Mouse (Mus musculus) liver, postnatal 0 days (tissue): ENCODE results near the gene Qrich2. TPM values are rescaled to one million over a fixed set of nuclear protein-coding genes. Genes with fewer than 3 reads are reported as not detected.
A peak's percentile ranks its signal among the peaks of the same experiment; 100 is the strongest.
"Not testable (repeated sequence)": the region's sequence is repeated elsewhere in the genome, so short reads cannot be mapped to it uniquely, and the experiment has no call there.

Experiments
- ATAC-seq: fragments of 200-750 bp; cut with Nextera tagmentation; 2 replicates; pipeline ENCODE4 v1.8.0; 2017; ENCODE audit warnings: mild to moderate bottlenecking, moderate library complexity
- DNase-seq: peaks from one replicate; pipeline ENCODE4 v3.0.0-alpha.2; 2016
- H3K27ac ChIP-seq: fragments of 300-500 bp; sonication (generic); 2 replicates; pipeline ENCODE4 v1.5.1; 2014; ENCODE audit warnings: antibody characterized with exemption, moderate library complexity, mild to moderate bottlenecking, low read depth
- H3K27me3 ChIP-seq: fragments of 300-500 bp; sonication (generic); 2 replicates; pipeline ENCODE4 v1.6.1; 2014; ENCODE audit warnings: low read length, control low read depth, mixed read lengths; ENCODE audit not compliant: insufficient read depth
- H3K36me3 ChIP-seq: fragments of 300-500 bp; sonication (generic); replicated peaks from 2 replicates; pipeline ENCODE4 v1.6.1; 2014; ENCODE audit warnings: mild to moderate bottlenecking, control low read depth, low read length, moderate library complexity, mixed read lengths; ENCODE audit not compliant: insufficient read depth
- H3K4me1 ChIP-seq: fragments of 300-500 bp; sonication (generic); 2 replicates; pipeline ENCODE4 v1.6.1; 2014; ENCODE audit warnings: antibody characterized with exemption, mild to moderate bottlenecking, control low read depth; ENCODE audit not compliant: insufficient read depth
- H3K4me2 ChIP-seq: fragments of 300-500 bp; sonication (generic); 2 replicates; pipeline ENCODE4 v1.6.1; 2014; ENCODE audit warnings: low read depth, mild to moderate bottlenecking, low read length, moderate library complexity, mixed read lengths
- H3K4me3 ChIP-seq: fragments of 300-500 bp; sonication (generic); 2 replicates; pipeline ENCODE4 v1.5.1; 2014; ENCODE audit warnings: low read depth, low read length
- H3K9ac ChIP-seq: fragments of 300-500 bp; sonication (generic); replicated peaks from 2 replicates; pipeline ENCODE4 v1.6.1; 2014; ENCODE audit warnings: mild to moderate bottlenecking, moderate library complexity
- H3K9me3 ChIP-seq: fragments of 300-500 bp; sonication (generic); 2 replicates; pipeline ENCODE4 v1.6.1; 2016; ENCODE audit warnings: mild to moderate bottlenecking, control low read depth, low read length, mixed read lengths
- CTCF ChIP-seq: sonication (generic); IDR thresholded peaks from 2 replicates; pipeline ENCODE4 v1.5.1; 2016; ENCODE audit warnings: antibody characterized with exemption, low read depth
- EP300 ChIP-seq: IDR thresholded peaks from 2 replicates; pipeline ENCODE4 v1.6.1; 2016; ENCODE audit warnings: antibody characterized with exemption, low read depth, mild to moderate bottlenecking
- WGBS: fragments of 180-500 bp; shearing (Covaris S2); extraction: QIAGEN DNeasy Blood & Tissue Kit; methylation state at CpG from one replicate; pipeline ENCODE4 v1.1.7; 2014; ENCODE audit not compliant: insufficient replicate concordance; 5-methylcytosine and 5-hydroxymethylcytosine counted together
- polyA plus RNA-seq: library from polyadenylated mRNA; unstranded; fragments of >200 nt; fragmentation: Nextera tagmentation; extraction: Ambion mirVana; gene quantifications from 2 replicates; pipeline ENCODE4 v1.2.1, GENCODE M21; 2015

Gene Qrich2
- polyA plus RNA-seq, 1 experiment from 2014 or later = not detected

- no peak for ATAC-seq
- Histone ChIP-seq H3K9ac (no peak overlapping the region), H3K36me3 (no peaks in the 10 kb centered on the region), H3K27me3 (no peaks in the 10 kb centered on the region), H3K4me1 (no peaks in the 10 kb centered on the region), H3K4me2 (peak overlapping the region; percentile 47), H3K4me3 (no peak overlapping the region), H3K27ac (no peak overlapping the region), H3K9me3 (no peaks in the 10 kb centered on the region)
- 48% methylated on average over 33 of the region's 34 CpGs for WGBS
- TF ChIP-seq CTCF (no peak), EP300 (no peak)
- no peak for DNase-seq
Measured at GRCm38 (mm10) chr11:116498596-116498995, 32.6 kb upstream of the Qrich2 start.

- Histone ChIP-seq H3K36me3 (no peaks in the 10 kb centered on the region), H3K4me3 (no peak overlapping the region), H3K9me3 (no peaks in the 10 kb centered on the region), H3K27me3 (no peaks in the 10 kb centered on the region), H3K27ac (no peak overlapping the region), H3K9ac (no peak overlapping the region), H3K4me2 (no peak overlapping the region), H3K4me1 (no peaks in the 10 kb centered on the region)
- TF ChIP-seq EP300 (no peak), CTCF (no peak)
- DNase-seq (no peak), ATAC-seq (no peak)
- 49% methylated on average over 4 of the region's 4 CpGs for WGBS
Measured at GRCm38 (mm10) chr11:116497313-116497712, 31.3 kb upstream of the Qrich2 start.

DNA sequence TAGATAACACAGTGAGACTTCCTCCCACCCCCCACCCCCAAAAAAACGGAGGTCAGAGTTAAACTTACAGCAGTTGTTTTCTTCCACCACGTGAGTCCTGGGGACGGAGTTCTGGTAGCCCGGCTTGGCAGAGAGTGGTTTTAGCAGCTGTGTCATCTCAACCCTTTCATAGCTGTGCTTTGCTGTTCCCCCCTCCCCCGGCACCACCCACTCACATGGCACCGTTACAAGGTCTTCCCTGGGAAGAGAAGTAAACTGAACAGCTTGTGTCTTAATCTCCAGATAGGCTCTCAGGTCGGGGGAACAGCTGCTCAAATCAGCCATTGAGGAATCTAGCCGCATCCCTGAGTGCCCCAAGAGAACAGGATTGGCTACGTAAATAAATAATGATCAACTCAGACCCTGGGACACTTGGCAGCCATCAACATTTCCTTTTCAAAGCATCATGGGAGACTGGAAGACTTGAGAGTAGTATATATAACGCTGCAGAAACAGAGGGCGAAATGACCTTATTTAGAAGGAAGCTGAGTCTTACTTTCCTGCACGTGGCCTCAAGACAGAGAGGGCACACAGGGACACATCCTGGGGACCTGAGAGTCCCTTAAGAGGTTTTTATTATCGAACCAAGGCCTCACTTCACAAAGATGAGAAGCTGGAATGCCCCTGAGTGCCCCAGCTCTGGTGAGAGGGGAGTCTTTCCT is 28.6 kb upstream of the Qrich2 start:
- Histone ChIP-seq H3K27me3 (no peaks in the 10 kb centered on the region), H3K27ac (no peak overlapping the region), H3K36me3 (no peaks in the 10 kb centered on the region), H3K9ac (no peak overlapping the region), H3K4me3 (no peak overlapping the region), H3K4me1 (peaks cover 6% of the 10 kb centered on the region), H3K4me2 (no peak overlapping the region), H3K9me3 (no peaks in the 10 kb centered on the region)
- no peak for ATAC-seq
- WGBS = 61% methylated on average over 13 of the region's 13 CpGs
- DNase-seq = no peak
- TF ChIP-seq EP300 = no peak
- no peak for TF ChIP-seq CTCF

DNA sequence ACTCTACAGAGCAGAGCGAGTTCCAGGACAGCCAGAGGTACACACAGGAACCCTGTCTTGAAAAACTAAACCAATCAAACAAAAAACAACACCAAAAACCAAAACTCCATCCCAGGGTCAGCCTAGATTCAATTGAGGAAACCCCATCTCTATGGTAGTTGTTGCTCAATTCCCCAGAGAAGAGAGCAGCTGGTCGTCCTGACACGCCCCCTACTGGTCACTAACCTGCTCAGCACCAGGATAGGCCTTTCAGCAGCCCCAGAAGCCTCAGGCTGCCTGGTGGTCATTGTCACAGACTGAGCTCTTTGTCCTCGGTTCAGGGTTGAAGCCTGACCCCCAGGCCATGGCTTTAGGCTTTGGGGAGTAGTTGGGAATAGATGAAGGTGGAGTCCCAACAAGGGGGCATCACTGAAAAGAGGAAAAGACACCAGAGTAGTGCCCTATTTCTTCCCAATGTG is 27.8 kb upstream of the Qrich2 start, which contains the start of gene Prpsap1:
Gene Prpsap1 (minus strand): TSS at position 408 of the 458 bp plus-strand sequence.
- Histone ChIP-seq H3K27me3 (no peaks in the 10 kb centered on the region), H3K4me3 (no peak within 1 kb of the TSS), H3K9me3 (no peaks in the 10 kb centered on the region), H3K9ac (no peak within 1 kb of the TSS), H3K4me2 (no peak within 1 kb of the TSS), H3K36me3 (no peaks in the 10 kb centered on the region), H3K27ac (no peak within 1 kb of the TSS), H3K4me1 (peaks cover 14% of the 10 kb centered on the region)
- ATAC-seq = peak; percentile 14; the same call in 1 of the 2 replicates
- 24% methylated on average over 4 of the region's 4 CpGs for WGBS
- DNase-seq = peak; percentile 75
- TF ChIP-seq EP300 (no peak), CTCF (peak; percentile 95)

DNA sequence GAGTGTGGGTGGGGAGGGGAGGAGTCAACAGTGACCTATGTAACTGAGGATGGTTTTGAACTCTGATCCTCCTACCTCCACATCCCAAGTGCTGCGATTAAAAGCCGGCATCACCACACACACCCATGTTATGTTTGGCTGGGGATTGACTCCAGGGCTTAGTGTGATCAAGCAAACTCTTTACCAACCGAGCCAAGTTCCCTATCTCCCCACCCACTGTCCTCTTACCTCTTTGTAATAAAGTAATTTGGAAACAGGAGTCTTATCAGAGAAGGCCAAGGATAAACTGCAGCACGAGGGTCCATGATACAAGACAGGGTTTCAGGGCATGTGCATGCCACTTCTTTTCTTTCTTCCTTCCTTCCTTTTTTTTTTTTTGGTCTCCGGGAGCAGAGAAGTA is 27.1 kb upstream of the Qrich2 start:
- Histone ChIP-seq H3K9me3 (no peaks in the 10 kb centered on the region), H3K36me3 (no peaks in the 10 kb centered on the region), H3K27me3 (no peaks in the 10 kb centered on the region), H3K4me3 (no peak overlapping the region), H3K27ac (no peak overlapping the region), H3K9ac (no peak overlapping the region), H3K4me1 (peaks cover 16% of the 10 kb centered on the region), H3K4me2 (no peak overlapping the region)
- WGBS = 71% methylated on average over 5 of the region's 5 CpGs
- TF ChIP-seq EP300 (no peak), CTCF (no peak)
- no peak for ATAC-seq
- DNase-seq = no peak

GRCm38 (mm10) chr11:116492507-116492906 is 26.5 kb upstream of the Qrich2 start:
- not testable (repeated sequence) for ATAC-seq, DNase-seq, H3K27ac ChIP-seq, H3K9me3 ChIP-seq, H3K9ac ChIP-seq, H3K36me3 ChIP-seq, H3K4me2 ChIP-seq, H3K4me3 ChIP-seq, H3K27me3 ChIP-seq
- 86% methylated on average over 1 of the region's 1 CpGs for WGBS
- H3K4me1 ChIP-seq = peaks cover 16% of the 10 kb centered on the region
